Mouse (Mus musculus): ENCODE results near the gene 2310022B05Rik. TPM values are rescaled to one million over a fixed set of nuclear protein-coding genes. Genes with fewer than 3 reads are reported as not detected.

2310022B05Rik gene
- polyA plus RNA-seq, 1 experiment, result 31.6 TPM

- Histone ChIP-seq H3K27me3 (ENCODE audit: control insufficient read depth, insufficient read depth, low read length) (no peaks in the 10 kb centered on the region; the same call in 1 of the 2 replicates), H3K36me3 (ENCODE audit: control insufficient read depth, insufficient read depth, low read length) (no peaks in the 10 kb centered on the region), H3K27ac (ENCODE audit: insufficient read depth, low read length) (peak overlapping the region; percentile 36), H3K4me1 (ENCODE audit: control insufficient read depth, insufficient read depth, insufficient read length) (no peaks in the 10 kb centered on the region; the same call in 1 of the 2 replicates), H3K4me3 (ENCODE audit: extremely low read depth, insufficient read depth, insufficient read length) (no peak overlapping the region)
- WGBS, result 83% methylated on average over 4 of the region's 4 CpGs
- DNase-seq (ENCODE audit: low read depth in 1 of 2, low spot score in 2 of 2), result no peak
- no peak for TF ChIP-seq CTCF (IDR thresholded peaks at IDR 0.05; ENCODE audit: extremely low read depth, insufficient read depth, insufficient read length, insufficient replicate concordance)
- TF ChIP-seq POLR2A (IDR thresholded peaks at IDR 0.05; ENCODE audit: low read depth, low read length), result no peak
Observed at GRCm38 (mm10) chr8:124663874-124664230, 683 bp upstream of the 2310022B05Rik start.

- Histone ChIP-seq H3K36me3 (ENCODE audit: control insufficient read depth, insufficient read depth, low read length) (no peaks in the 10 kb centered on the region), H3K4me3 (ENCODE audit: extremely low read depth, insufficient read depth, insufficient read length) (peak overlapping the region; percentile 79), H3K27ac (ENCODE audit: insufficient read depth, low read length) (peak overlapping the region; percentile 36), H3K4me1 (ENCODE audit: control insufficient read depth, insufficient read depth, insufficient read length) (no peaks in the 10 kb centered on the region; the same call in 1 of the 2 replicates), H3K27me3 (ENCODE audit: control insufficient read depth, insufficient read depth, low read length) (no peaks in the 10 kb centered on the region; the same call in 1 of the 2 replicates)
- under 1% methylated on average over 49 of the region's 49 CpGs for WGBS
- no peak for TF ChIP-seq POLR2A (IDR thresholded peaks at IDR 0.05; ENCODE audit: low read depth, low read length)
- no peak for TF ChIP-seq CTCF (IDR thresholded peaks at IDR 0.05; ENCODE audit: extremely low read depth, insufficient read depth, insufficient read length, insufficient replicate concordance)
- peak in 1 of 2 experiments; percentile 6 for DNase-seq (ENCODE audit: low read depth in 1 of 2, low spot score in 2 of 2)
Observed at GRCm38 (mm10) chr8:124662446-124663111, 590 bp downstream of the 2310022B05Rik start.

GRCm38 (mm10) chr8:124661781-124662180 is 1.4 kb downstream of the 2310022B05Rik start:
- Histone ChIP-seq H3K4me3 (ENCODE audit: extremely low read depth, insufficient read depth, insufficient read length) (peak overlapping the region; percentile 31), H3K36me3 (ENCODE audit: control insufficient read depth, insufficient read depth, low read length) (no peaks in the 10 kb centered on the region), H3K27ac (ENCODE audit: insufficient read depth, low read length) (peak overlapping the region; percentile 36; the same call in 1 of the 2 replicates), H3K4me1 (ENCODE audit: control insufficient read depth, insufficient read depth, insufficient read length) (no peaks in the 10 kb centered on the region; the same call in 1 of the 2 replicates), H3K27me3 (ENCODE audit: control insufficient read depth, insufficient read depth, low read length) (no peaks in the 10 kb centered on the region; the same call in 1 of the 2 replicates)
- 71% methylated on average over 9 of the region's 9 CpGs for WGBS
- no peak for DNase-seq (ENCODE audit: low read depth in 1 of 2, low spot score in 2 of 2)
- no peak for TF ChIP-seq POLR2A (IDR thresholded peaks at IDR 0.05; ENCODE audit: low read depth, low read length)
- TF ChIP-seq CTCF (IDR thresholded peaks at IDR 0.05; ENCODE audit: extremely low read depth, insufficient read depth, insufficient read length, insufficient replicate concordance), result no peak

- H3K27ac ChIP-seq (ENCODE audit: insufficient read depth, low read length), result peak overlapping the region; percentile 33; the same call in 1 of the 2 replicates
- TF ChIP-seq POLR2A (IDR thresholded peaks at IDR 0.05; ENCODE audit: low read depth, low read length) (no peak), CTCF (IDR thresholded peaks at IDR 0.05; ENCODE audit: extremely low read depth, insufficient read depth, insufficient read length, insufficient replicate concordance) (no peak)
- H3K4me1 ChIP-seq (ENCODE audit: control insufficient read depth, insufficient read depth, insufficient read length), result no peaks in the 10 kb centered on the region; the same call in 1 of the 2 replicates
Observed at GRCm38 (mm10) chr8:124658415-124658814, 4.8 kb downstream of the 2310022B05Rik start.

GRCm38 (mm10) chr8:124657961-124658360 is 5.2 kb downstream of the 2310022B05Rik start:
- Histone ChIP-seq H3K36me3 (ENCODE audit: control insufficient read depth, insufficient read depth, low read length) (no peaks in the 10 kb centered on the region), H3K4me1 (ENCODE audit: control insufficient read depth, insufficient read depth, insufficient read length) (no peaks in the 10 kb centered on the region; the same call in 1 of the 2 replicates), H3K27ac (ENCODE audit: insufficient read depth, low read length) (peak overlapping the region; percentile 33; the same call in 1 of the 2 replicates), H3K27me3 (ENCODE audit: control insufficient read depth, insufficient read depth, low read length) (no peaks in the 10 kb centered on the region; the same call in 1 of the 2 replicates), H3K4me3 (ENCODE audit: extremely low read depth, insufficient read depth, insufficient read length) (no peak overlapping the region)
- DNase-seq (ENCODE audit: low read depth in 1 of 2, low spot score in 2 of 2), result no peak
- TF ChIP-seq POLR2A (IDR thresholded peaks at IDR 0.05; ENCODE audit: low read depth, low read length) (no peak), CTCF (IDR thresholded peaks at IDR 0.05; ENCODE audit: extremely low read depth, insufficient read depth, insufficient read length, insufficient replicate concordance) (no peak)
- 68% methylated on average over 7 of the region's 7 CpGs for WGBS

More at GRCm38 (mm10) chr8:124658415-124658814, 4.8 kb downstream of the 2310022B05Rik start:
- H3K27me3 ChIP-seq (ENCODE audit: control insufficient read depth, insufficient read depth, low read length), result no peaks in the 10 kb centered on the region; the same call in 1 of the 2 replicates
- H3K36me3 ChIP-seq (ENCODE audit: control insufficient read depth, insufficient read depth, low read length), result no peaks in the 10 kb centered on the region
- WGBS, result 57% methylated on average over 2 of the region's 2 CpGs
- no peak overlapping the region for H3K4me3 ChIP-seq (ENCODE audit: extremely low read depth, insufficient read depth, insufficient read length)
- DNase-seq (ENCODE audit: low read depth in 1 of 2, low spot score in 2 of 2), result no peak

GRCm38 (mm10) chr8:124653568-124654475 is 9.3 kb downstream of the 2310022B05Rik start:
- H3K4me3 ChIP-seq (ENCODE audit: extremely low read depth, insufficient read depth, insufficient read length), result no peak overlapping the region
- WGBS, result 92% methylated on average over 28 of the region's 28 CpGs
- DNase-seq (ENCODE audit: low read depth in 1 of 2, low spot score in 2 of 2), result no peak
- H3K27me3 ChIP-seq (ENCODE audit: control insufficient read depth, insufficient read depth, low read length), result no peaks in the 10 kb centered on the region
- no peaks in the 10 kb centered on the region for H3K4me1 ChIP-seq (ENCODE audit: control insufficient read depth, insufficient read depth, insufficient read length)
- no peak for TF ChIP-seq CTCF (IDR thresholded peaks at IDR 0.05; ENCODE audit: extremely low read depth, insufficient read depth, insufficient read length, insufficient replicate concordance)
- no peak for TF ChIP-seq POLR2A (IDR thresholded peaks at IDR 0.05; ENCODE audit: low read depth, low read length)
- H3K36me3 ChIP-seq (ENCODE audit: control insufficient read depth, insufficient read depth, low read length), result peaks cover 2% of the 10 kb centered on the region; the same call in 1 of the 2 replicates
- H3K27ac ChIP-seq (ENCODE audit: insufficient read depth, low read length), result 0 out of 2 replicates have a peak overlapping the region, but pooled peaks have one; percentile 36

All from spleen, adult 2 months (tissue).